Mouse (Mus musculus) mammary gland, adult 2 months (tissue): Measurements from ENCODE around the gene Mei1. TPM values are rescaled to one million over a fixed set of nuclear protein-coding genes. Genes with fewer than 3 reads are reported as not detected.

Experiments
- polyA plus RNA-seq: library from polyadenylated mRNA; depleted of rRNA; stranded (reverse); fragments of >200 nt; gene quantifications from 2 replicates; pipeline ENCODE4 v1.2.3, GENCODE M21; 2012; ENCODE audit warnings: low replicate concordance; rRNA removed

Mei1 gene
- polyA plus RNA-seq: 0.04 TPM in 1 of 2 replicates, not detected in the other

GRCm38 (mm10) chr15:82069898-82070297 is at the start of gene Mei1:
Mei1 (plus strand) TSS chr15:82069996.

GRCm38 (mm10) chr15:82033762-82034161 is 36.0 kb upstream of the Mei1 start, which contains the start of gene Desi1:
Desi1 (minus strand) TSS chr15:82033862.

DNA sequence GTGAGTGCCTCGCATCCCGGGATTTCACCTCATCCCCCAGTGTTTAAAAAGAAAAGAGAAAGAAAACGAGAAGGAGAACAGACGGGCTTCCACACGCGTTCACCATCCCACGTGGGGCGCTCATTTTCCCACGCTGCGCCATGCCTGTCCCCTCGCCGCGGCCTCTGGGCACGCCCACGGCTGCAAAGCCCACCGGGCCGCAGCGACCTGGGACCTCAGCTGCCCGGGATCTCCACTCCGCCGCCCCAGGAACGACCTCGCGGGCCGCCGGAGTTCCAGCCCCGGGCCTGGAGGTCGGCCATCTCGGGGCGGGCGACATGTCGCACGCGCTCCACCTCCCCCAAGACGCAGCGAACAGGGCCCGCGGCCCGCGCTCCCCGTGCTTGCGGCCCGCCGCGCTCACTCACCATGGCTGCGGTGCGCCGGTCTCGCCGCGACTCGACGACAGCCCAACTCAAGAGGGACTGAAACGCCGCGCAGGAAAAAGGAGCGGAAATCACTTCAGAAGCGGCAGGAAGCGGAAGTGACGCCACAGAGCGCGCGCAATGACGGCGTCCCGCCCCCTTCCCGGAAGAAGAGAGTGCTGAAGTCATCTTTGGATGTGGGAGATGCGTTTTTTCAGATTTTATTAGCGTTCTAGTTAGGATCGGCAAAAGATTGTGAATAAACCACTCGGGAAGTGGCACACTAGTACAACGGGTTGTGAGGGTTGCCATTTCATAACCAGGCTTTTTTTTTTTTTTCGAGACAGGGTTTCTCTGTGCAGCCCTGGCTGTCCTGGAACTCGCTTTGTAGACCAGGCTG is 22.5 kb upstream of the Mei1 start, which contains the start of gene Snu13:
Snu13 (minus strand) TSS at position 519 of the 804 bp plus-strand sequence.

DNA sequence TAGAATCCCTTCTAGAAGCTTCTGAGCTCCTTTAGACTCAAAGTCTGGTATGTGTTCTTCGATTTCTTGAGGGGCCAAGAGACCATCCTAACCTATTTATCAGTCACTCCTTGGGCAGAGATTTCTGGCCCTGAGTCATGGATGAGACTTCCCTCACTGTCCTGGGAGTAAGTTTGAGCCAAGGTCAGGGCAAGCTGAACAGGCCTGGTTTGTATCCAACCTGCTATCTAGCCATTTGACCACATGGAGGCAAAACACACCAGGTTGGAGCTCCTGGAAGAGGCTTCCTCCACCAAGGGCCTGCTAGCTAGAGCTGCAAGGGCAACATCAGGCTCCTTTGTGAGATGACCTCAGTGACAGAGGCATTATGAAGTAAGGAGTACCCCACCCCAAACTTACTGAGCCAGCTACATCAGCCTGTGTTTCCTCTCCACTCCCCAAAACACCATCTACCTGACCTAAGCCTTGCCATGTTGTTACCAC is 11.0 kb upstream of the Mei1 start, which contains the start of gene 4930407I10Rik:
4930407I10Rik (plus strand) TSS at position 433 of the 483 bp plus-strand sequence.

DNA sequence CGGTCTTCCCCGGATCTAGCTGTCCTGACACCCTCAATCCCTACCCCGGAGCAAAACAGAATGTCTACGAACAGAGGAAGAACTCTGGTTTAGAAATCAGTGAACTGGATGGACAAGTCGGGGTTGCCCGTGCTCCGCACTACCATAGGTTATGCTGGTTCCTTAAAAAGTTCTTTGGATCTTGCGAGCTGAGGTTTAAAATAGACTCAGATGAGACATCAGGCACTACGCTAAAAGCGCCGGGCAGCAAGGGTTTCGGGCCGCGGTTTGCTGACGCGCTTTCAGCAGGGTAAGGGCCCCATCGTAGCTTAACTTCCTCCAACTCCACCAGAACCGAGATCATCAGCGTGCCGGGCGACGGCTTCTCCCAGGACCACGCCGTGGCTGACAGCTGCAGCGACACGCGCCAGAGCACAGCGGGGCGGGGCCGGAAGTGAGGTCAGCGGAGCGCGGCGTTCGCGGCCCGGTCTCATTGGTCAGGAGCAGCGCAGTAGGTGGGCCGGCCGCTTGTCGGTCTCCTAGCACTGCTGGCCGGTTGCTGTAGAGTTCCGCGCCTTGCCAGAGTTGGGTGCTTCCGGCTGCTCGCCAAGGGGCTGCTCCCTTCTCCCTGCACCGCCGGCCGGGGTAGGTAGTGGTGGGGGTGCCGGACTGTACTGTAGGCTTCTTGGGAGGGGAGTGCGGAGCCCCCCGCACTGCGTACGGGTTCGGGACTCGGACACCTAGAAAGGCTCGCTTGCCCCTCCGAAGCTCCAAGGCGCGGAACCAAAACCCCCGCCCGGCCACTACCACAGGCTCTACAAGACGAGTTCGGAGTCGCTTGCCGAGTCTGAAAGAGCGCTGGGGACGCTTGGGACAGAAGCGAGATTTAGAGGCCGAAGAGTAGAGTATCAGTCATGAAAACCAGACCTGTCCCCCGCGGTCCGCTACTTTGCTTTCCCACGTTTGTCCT is 57.9 kb downstream of the Mei1 start, which contains the start of gene Ccdc134:
Ccdc134 (plus strand) TSS at position 497 of the 949 bp plus-strand sequence.

GRCm38 (mm10) chr15:82146770-82147610 is 77.2 kb downstream of the Mei1 start, which contains the start of gene Srebf2:
Srebf2 (plus strand) TSS chr15:82147181.

Other genes starting within 250 kb of the Mei1 start
- gene Tob2, start 211.2 kb upstream of the Mei1 start, polyA plus RNA-seq: 40.9 and 55.8 TPM in 2 replicates
- gene Phf5a, start 198.1 kb upstream of the Mei1 start, polyA plus RNA-seq: 22.5 and 46.1 TPM in 2 replicates
- gene Aco2, start 197.7 kb upstream of the Mei1 start, polyA plus RNA-seq: 435 and 1,022 TPM in 2 replicates
- 11.1 and 17.7 TPM in 2 replicates for gene Polr3h, start 143.8 kb upstream of the Mei1 start, polyA plus RNA-seq
- 5.1 and 6.6 TPM in 2 replicates for gene Csdc2, start 133.2 kb upstream of the Mei1 start, polyA plus RNA-seq
- gene Pmm1, start 109.1 kb upstream of the Mei1 start, polyA plus RNA-seq: 108 and 121 TPM in 2 replicates
- not detected in 2 replicates for gene 1700029P11Rik, start 89.5 kb upstream of the Mei1 start, polyA plus RNA-seq
- gene Xrcc6, start 82.2 kb upstream of the Mei1 start, polyA plus RNA-seq: 17.4 and 31.6 TPM in 2 replicates
- 37.3 and 44.9 TPM in 2 replicates for gene Desi1, start 36.1 kb upstream of the Mei1 start, polyA plus RNA-seq
- 53.7 and 64.9 TPM in 2 replicates for gene Snu13, start 22.4 kb upstream of the Mei1 start, polyA plus RNA-seq
- gene 4930407I10Rik, start 10.8 kb upstream of the Mei1 start, polyA plus RNA-seq: not detected in 2 replicates
- gene Ccdc134, start 57.9 kb downstream of the Mei1 start, polyA plus RNA-seq: 10.5 and 12.5 TPM in 2 replicates
- gene Srebf2, start 77.2 kb downstream of the Mei1 start, polyA plus RNA-seq: 145 and 311 TPM in 2 replicates
- 1.4 and 7.0 TPM in 2 replicates for gene Shisa8, start 142.8 kb downstream of the Mei1 start, polyA plus RNA-seq
- gene Tnfrsf13c, start 154.4 kb downstream of the Mei1 start, polyA plus RNA-seq: 23.3 and 82.5 TPM in 2 replicates
- 3.3 and 9.3 TPM in 2 replicates for gene Cenpm, start 174.8 kb downstream of the Mei1 start, polyA plus RNA-seq
- gene 1500009C09Rik, start 182.4 kb downstream of the Mei1 start, polyA plus RNA-seq: 0.16 TPM in 1 of 2 replicates, not detected in the other
- gene Sept3, start 204.9 kb downstream of the Mei1 start, polyA plus RNA-seq: 2.9 and 3.2 TPM in 2 replicates
- gene Wbp2nl, start 229.0 kb downstream of the Mei1 start, polyA plus RNA-seq: not detected in 2 replicates